Mouse (Mus musculus): ENCODE data around the gene Slc16a14.

Slc16a14 gene

GRCm38 (mm10) chr1:84910177-84910804 is 24.6 kb downstream of the Slc16a14 start:
- no peak for DNase-seq (ENCODE audit: low read depth)

- DNase-seq (ENCODE audit: low read depth): no peak
Observed at GRCm38 (mm10) chr1:84904467-84904866, 30.5 kb downstream of the Slc16a14 start.

GRCm38 (mm10) chr1:84899156-84899555 is 35.8 kb downstream of the Slc16a14 start:
- DNase-seq (ENCODE audit: low read depth): no peak

- no peak for DNase-seq (ENCODE audit: low read depth)
Observed at GRCm38 (mm10) chr1:84897364-84897763, 37.6 kb downstream of the Slc16a14 start.

- no peak for DNase-seq (ENCODE audit: low read depth)
Observed at GRCm38 (mm10) chr1:84891746-84892145, 43.2 kb downstream of the Slc16a14 start.

- DNase-seq (ENCODE audit: low read depth): no peak
Observed at GRCm38 (mm10) chr1:84890503-84890902, 44.4 kb downstream of the Slc16a14 start.

- no peak for DNase-seq (ENCODE audit: low read depth)
Observed at GRCm38 (mm10) chr1:84890005-84890393, 44.9 kb downstream of the Slc16a14 start.

GRCm38 (mm10) chr1:84889330-84890004 is 45.5 kb downstream of the Slc16a14 start:
- DNase-seq (ENCODE audit: low read depth): no peak

- DNase-seq (ENCODE audit: low read depth): no peak
Observed at GRCm38 (mm10) chr1:84885921-84886320, 49.0 kb downstream of the Slc16a14 start.

- peak; percentile 32 for DNase-seq (ENCODE audit: low read depth)
Observed at GRCm38 (mm10) chr1:84885174-84885573, 49.8 kb downstream of the Slc16a14 start.

- no peak for DNase-seq (ENCODE audit: low read depth)
Observed at GRCm38 (mm10) chr1:84883889-84884288, 51.0 kb downstream of the Slc16a14 start.

- DNase-seq (ENCODE audit: low read depth): no peak
Observed at GRCm38 (mm10) chr1:84882937-84883336, 52.0 kb downstream of the Slc16a14 start.

- DNase-seq (ENCODE audit: low read depth): no peak
Observed at GRCm38 (mm10) chr1:84882066-84882532, 52.8 kb downstream of the Slc16a14 start.

GRCm38 (mm10) chr1:84881248-84882065 is 53.5 kb downstream of the Slc16a14 start:
- DNase-seq (ENCODE audit: low read depth): no peak

- DNase-seq (ENCODE audit: low read depth): no peak
Observed at GRCm38 (mm10) chr1:84879571-84880120, 55.3 kb downstream of the Slc16a14 start.

GRCm38 (mm10) chr1:84877590-84877989 is 57.3 kb downstream of the Slc16a14 start:
- DNase-seq (ENCODE audit: low read depth): no peak

- no peak for DNase-seq (ENCODE audit: low read depth)
Observed at GRCm38 (mm10) chr1:84872939-84873338, 62.0 kb downstream of the Slc16a14 start.

- no peak for DNase-seq (ENCODE audit: low read depth)
Observed at GRCm38 (mm10) chr1:84872105-84872504, 62.8 kb downstream of the Slc16a14 start.

GRCm38 (mm10) chr1:84871131-84871530 is 63.8 kb downstream of the Slc16a14 start:
- no peak for DNase-seq (ENCODE audit: low read depth)

GRCm38 (mm10) chr1:84869498-84869897 is 65.4 kb downstream of the Slc16a14 start:
- DNase-seq (ENCODE audit: low read depth): no peak

GRCm38 (mm10) chr1:84868841-84869240 is 66.1 kb downstream of the Slc16a14 start:
- no peak for DNase-seq (ENCODE audit: low read depth)

GRCm38 (mm10) chr1:84868311-84868710 is 66.6 kb downstream of the Slc16a14 start:
- DNase-seq (ENCODE audit: low read depth): no peak
